Mouse (Mus musculus): ENCODE data around the gene Rsl24d1.
"Not testable (repeated sequence)": the region's sequence is repeated elsewhere in the genome, so short reads cannot be mapped to it uniquely, and the experiment has no call there.

The Rsl24d1 gene

GRCm38 (mm10) chr9:73101536-73101935 lies 11.7 kb upstream of the Rsl24d1 start, which contains the start of gene Khdc3:
Khdc3 (plus strand) TSS chr9:73101836.
- DNase-seq (ENCODE audit: low read depth, low spot score), result no peak

- peak; percentile 66 for DNase-seq (ENCODE audit: low read depth, low spot score)
Observed at GRCm38 (mm10) chr9:73102181-73102580, 11.0 kb upstream of the Rsl24d1 start, which contains the start of gene Gm20509. Gm20509 (plus strand) TSS chr9:73102470.

- DNase-seq (ENCODE audit: low read depth, low spot score), result no peak
Observed at GRCm38 (mm10) chr9:73103159-73103879, 9.9 kb upstream of the Rsl24d1 start.

GRCm38 (mm10) chr9:73103880-73104198 lies 9.4 kb upstream of the Rsl24d1 start:
- no peak for DNase-seq (ENCODE audit: low read depth, low spot score)

- DNase-seq (ENCODE audit: low read depth, low spot score), result no peak
Observed at GRCm38 (mm10) chr9:73105141-73105540, 8.1 kb upstream of the Rsl24d1 start.

GRCm38 (mm10) chr9:73105771-73106170 lies 7.5 kb upstream of the Rsl24d1 start:
- DNase-seq (ENCODE audit: low read depth, low spot score), result no peak

GRCm38 (mm10) chr9:73116704-73117103 lies 3.5 kb downstream of the Rsl24d1 start:
- DNase-seq (ENCODE audit: low read depth, low spot score), result not testable (repeated sequence)

GRCm38 (mm10) chr9:73118012-73118411 lies 4.8 kb downstream of the Rsl24d1 start:
- peak; percentile 45 for DNase-seq (ENCODE audit: low read depth, low spot score)

- peak; percentile 68 for DNase-seq (ENCODE audit: low read depth, low spot score)
Observed at GRCm38 (mm10) chr9:73121735-73122134, 8.5 kb downstream of the Rsl24d1 start.

GRCm38 (mm10) chr9:73125043-73125570 lies 11.9 kb downstream of the Rsl24d1 start:
- DNase-seq (ENCODE audit: low read depth, low spot score), result peak; percentile 58

GRCm38 (mm10) chr9:73127457-73127856 lies 14.2 kb downstream of the Rsl24d1 start:
- no peak for DNase-seq (ENCODE audit: low read depth, low spot score)

GRCm38 (mm10) chr9:73129875-73130274 lies 16.6 kb downstream of the Rsl24d1 start:
- DNase-seq (ENCODE audit: low read depth, low spot score), result no peak

- no peak for DNase-seq (ENCODE audit: low read depth, low spot score)
Observed at GRCm38 (mm10) chr9:73130529-73130928, 17.3 kb downstream of the Rsl24d1 start.

GRCm38 (mm10) chr9:73137341-73137886 lies 24.2 kb downstream of the Rsl24d1 start:
- DNase-seq (ENCODE audit: low read depth, low spot score), result no peak

- DNase-seq (ENCODE audit: low read depth, low spot score), result peak; percentile 36
Observed at GRCm38 (mm10) chr9:73154347-73154746, 41.1 kb downstream of the Rsl24d1 start.

- DNase-seq (ENCODE audit: low read depth, low spot score), result peak; percentile 70
Observed at GRCm38 (mm10) chr9:73157968-73158367, 44.7 kb downstream of the Rsl24d1 start.

GRCm38 (mm10) chr9:73159265-73159664 lies 46.0 kb downstream of the Rsl24d1 start:
- peak; percentile 72 for DNase-seq (ENCODE audit: low read depth, low spot score)

GRCm38 (mm10) chr9:73162571-73163333 lies 49.5 kb downstream of the Rsl24d1 start:
- peak; percentile 90 for DNase-seq (ENCODE audit: low read depth, low spot score)

- no peak for DNase-seq (ENCODE audit: low read depth, low spot score)
Observed at GRCm38 (mm10) chr9:73165631-73166030, 52.4 kb downstream of the Rsl24d1 start.
